Mouse (Mus musculus) layer of hippocampus, adult 9-11 months (tissue): Measurements from ENCODE around the gene Gm9821.

ENCODE experiments used
- DNase-seq: peaks from one replicate; pipeline ENCODE4 v3.0.0; 2022

The Gm9821 gene

GRCm38 (mm10) chr2:91949411-91950274 is 4.1 kb downstream of the Gm9821 start:
- no peak for DNase-seq

GRCm38 (mm10) chr2:91950275-91951085 is 5.0 kb downstream of the Gm9821 start:
- no peak for DNase-seq

GRCm38 (mm10) chr2:91953825-91954224 is 8.3 kb downstream of the Gm9821 start:
- DNase-seq: no peak

GRCm38 (mm10) chr2:91955121-91955591 is 9.7 kb downstream of the Gm9821 start:
- no peak for DNase-seq

- DNase-seq: no peak
Measured at GRCm38 (mm10) chr2:91955875-91956274, 10.4 kb downstream of the Gm9821 start.

GRCm38 (mm10) chr2:91957096-91957495 is 11.6 kb downstream of the Gm9821 start:
- peak; percentile 96 for DNase-seq

GRCm38 (mm10) chr2:91958049-91958448 is 12.5 kb downstream of the Gm9821 start:
- no peak for DNase-seq

- no peak for DNase-seq
Measured at GRCm38 (mm10) chr2:91958701-91959457, 13.4 kb downstream of the Gm9821 start.

- DNase-seq: no peak
Measured at GRCm38 (mm10) chr2:91959544-91960410, 14.3 kb downstream of the Gm9821 start.

GRCm38 (mm10) chr2:91960459-91960858 is 15.0 kb downstream of the Gm9821 start:
- DNase-seq: no peak

GRCm38 (mm10) chr2:91961901-91962761 is 16.6 kb downstream of the Gm9821 start:
- no peak for DNase-seq

- no peak for DNase-seq
Measured at GRCm38 (mm10) chr2:91962864-91963401, 17.4 kb downstream of the Gm9821 start.

- peak; percentile 95 for DNase-seq
Measured at GRCm38 (mm10) chr2:91963443-91963932, 18.0 kb downstream of the Gm9821 start.

GRCm38 (mm10) chr2:91964610-91965204 is 19.2 kb downstream of the Gm9821 start:
- DNase-seq: no peak

- DNase-seq: peak; percentile 84
Measured at GRCm38 (mm10) chr2:91965417-91965816, 19.9 kb downstream of the Gm9821 start.

- no peak for DNase-seq
Measured at GRCm38 (mm10) chr2:91966367-91966766, 20.9 kb downstream of the Gm9821 start.

- DNase-seq: no peak
Measured at GRCm38 (mm10) chr2:91967962-91968361, 22.5 kb downstream of the Gm9821 start.

GRCm38 (mm10) chr2:91971231-91972097 is 26.0 kb downstream of the Gm9821 start:
- peak; percentile 82 for DNase-seq

- no peak for DNase-seq
Measured at GRCm38 (mm10) chr2:91972121-91972566, 26.6 kb downstream of the Gm9821 start.
